Mouse (Mus musculus) frontal cortex, postnatal 25 days (tissue): Measurements from ENCODE around the gene Trap1.
"Not testable (repeated sequence)": the region's sequence is repeated elsewhere in the genome, so short reads cannot be mapped to it uniquely, and the experiment has no call there.

Experiments used
- DNase-seq, 2 experiments: peaks; one replicate each; pipeline ENCODE4 v3.0.0; 2022; ENCODE audit warnings: low spot score in 2 of 2

Trap1 gene

DNA sequence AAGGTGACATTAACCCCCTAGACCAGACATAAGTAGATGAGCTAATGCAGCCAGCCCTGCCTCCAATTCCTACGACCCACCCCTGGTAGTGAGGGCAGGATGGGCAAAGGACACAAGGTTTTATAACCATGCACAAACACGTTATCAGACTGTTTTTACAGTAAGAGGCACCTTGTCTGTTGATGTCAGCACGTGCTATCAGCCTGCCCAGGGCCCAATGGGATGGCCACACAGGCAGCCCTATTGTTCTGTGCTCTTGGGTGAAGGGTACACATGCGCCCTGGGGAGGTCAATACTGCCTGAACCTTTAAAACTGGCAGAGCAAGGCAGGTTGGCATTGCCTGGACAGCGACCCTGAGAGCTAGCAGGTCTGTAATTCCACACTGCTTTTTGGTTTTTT is 40.8 kb downstream of the Trap1 start, which contains the start of gene Dnase1:
TSS of gene Dnase1 (plus strand) at position 136 of the 400 bp plus-strand sequence.
- no peak for DNase-seq

DNA sequence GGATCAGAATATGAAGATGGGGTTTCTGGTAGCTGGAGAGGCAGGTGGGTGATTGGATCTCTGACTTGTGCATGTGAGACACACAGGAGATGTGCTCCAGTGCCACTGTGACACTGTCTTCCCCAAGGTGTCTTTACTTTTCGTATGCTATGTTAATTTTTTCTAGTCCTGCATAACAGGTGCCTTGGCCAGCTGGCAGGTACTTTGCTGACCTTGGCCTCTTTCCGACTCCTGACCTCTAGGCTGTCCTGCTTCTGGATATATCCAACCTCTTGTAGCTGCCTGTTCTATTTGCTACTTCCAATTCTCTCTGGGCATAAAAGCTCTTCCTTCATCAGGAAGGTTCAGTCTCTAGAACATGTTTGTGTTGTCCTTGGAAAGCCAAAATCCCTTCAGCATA is 42.1 kb downstream of the Trap1 start:
- DNase-seq: no peak

DNA sequence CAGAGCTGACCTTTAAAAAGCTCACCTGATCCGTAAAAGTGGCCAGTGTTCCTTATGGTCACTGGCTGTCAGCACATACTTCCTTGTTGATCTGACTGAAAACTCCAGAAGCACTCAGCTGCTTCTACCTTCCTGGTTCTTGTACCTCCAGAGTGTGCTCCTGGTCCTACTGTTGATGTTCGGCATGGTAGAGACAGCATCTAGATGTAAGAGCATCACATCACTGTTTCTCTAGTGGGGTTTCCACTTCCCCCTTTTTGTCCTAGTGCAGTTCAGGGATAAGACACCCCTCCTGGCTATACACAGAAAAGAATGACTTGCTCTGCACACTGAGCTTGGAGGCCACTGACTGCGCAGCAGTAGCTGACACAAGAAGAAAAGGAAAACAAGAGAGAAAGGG is 43.2 kb downstream of the Trap1 start:
- DNase-seq: no peak

GRCm38 (mm10) chr16:4033971-4034370 is 43.7 kb downstream of the Trap1 start:
- DNase-seq: no peak

DNA sequence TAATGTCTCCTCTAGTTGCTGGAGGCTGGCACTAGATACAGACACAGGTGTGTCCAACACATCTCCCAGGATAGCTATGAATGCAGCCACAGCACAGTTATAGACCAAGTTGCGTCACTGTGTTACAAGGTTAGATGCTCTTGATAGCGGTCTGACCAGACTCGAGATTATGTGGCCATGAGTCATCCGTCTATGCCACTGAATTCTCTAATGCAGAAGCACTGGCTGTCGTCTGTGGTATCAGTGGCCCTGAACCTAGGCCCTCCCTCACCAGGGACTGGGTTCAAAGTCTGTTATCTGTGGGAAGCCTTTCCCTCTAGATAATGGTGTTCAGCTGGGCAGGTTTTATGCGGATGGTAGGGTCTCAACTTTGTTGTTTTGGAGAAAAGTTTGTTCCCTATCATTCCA is 45.3 kb downstream of the Trap1 start:
- DNase-seq: no peak

DNA sequence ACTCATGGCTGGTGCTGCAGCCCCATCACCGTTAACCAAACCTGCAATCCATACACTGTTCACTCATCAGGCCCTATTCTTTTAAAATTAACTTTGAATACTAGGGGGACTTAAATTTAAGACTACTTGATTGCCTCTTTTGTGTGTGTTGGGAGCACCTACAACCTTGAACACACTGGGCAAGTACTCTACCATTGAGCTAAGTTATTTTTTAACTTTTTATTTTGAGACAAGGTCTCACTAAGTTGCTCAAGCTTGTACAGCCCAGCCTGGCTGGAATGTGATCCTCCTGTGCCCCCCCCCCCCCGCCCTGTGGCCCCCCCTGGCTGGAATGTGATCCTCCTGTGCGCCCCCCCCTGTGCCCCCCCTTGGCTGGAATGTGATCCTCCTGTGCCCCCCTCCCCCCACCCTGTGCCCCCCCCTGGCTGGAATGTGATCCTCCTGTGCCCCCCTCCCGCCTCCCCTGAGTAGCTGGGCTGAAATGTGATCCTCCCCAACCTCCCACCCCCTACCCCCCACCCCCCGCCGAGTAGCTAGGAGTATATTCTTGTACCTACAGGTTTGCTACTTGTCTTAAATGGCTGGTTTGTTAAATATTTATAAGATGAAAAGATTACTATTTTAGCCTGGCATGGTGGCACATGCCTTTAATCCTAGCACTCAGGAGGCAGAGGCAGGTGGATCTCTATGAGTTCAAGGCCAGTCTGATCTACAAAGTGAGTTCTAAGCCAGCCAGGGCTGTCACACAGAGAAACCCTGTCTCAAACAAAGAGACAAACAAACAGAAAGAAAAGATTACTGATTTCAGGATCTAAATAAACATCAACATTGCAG is 46.0 kb downstream of the Trap1 start:
- no peak for DNase-seq

- DNase-seq: no peak
Measured at GRCm38 (mm10) chr16:4030501-4030900, 47.1 kb downstream of the Trap1 start.

DNA sequence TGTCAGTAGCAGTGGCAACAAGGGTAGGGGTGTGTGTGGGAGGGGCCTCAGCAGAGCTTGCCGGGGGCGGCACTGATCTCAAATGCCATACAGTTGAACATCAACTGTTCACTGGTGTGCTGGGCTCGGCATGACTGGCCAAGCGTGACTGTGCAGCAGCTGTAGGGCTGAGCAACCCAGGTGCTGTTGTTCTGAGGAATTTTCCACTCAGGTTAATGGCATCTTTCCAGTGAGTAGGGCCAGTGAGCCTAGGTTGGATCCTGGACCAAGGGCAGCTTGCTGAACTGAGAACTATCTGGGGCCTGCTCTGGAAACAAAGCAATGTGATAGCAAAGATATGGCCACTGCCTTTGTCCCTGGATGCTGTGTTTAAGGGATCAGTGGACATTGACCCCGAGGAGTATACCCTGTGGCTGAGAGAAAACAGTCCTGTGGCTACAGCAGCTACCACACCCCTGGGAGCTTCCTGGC is 48.2 kb downstream of the Trap1 start:
- no peak for DNase-seq

DNA sequence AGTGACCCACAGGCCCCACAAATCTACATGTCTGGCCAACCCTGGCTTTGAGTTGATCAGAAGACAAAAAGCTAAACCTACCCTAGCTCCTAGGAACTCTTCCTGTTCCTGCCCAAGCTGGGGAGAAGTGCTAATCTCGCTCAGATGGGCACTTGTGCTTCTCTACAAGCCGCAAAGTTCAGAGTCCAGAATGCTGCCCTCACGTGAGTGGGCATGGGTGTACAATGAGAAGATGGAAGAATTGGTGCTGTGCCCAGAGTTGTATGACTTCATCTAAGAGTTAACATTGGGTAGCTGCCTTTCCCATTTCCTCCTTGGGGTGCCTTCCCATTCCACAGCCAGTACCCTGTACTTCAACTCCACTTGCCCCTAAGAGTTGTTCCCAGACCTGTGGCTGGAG is 50.4 kb downstream of the Trap1 start:
- no peak for DNase-seq

DNA sequence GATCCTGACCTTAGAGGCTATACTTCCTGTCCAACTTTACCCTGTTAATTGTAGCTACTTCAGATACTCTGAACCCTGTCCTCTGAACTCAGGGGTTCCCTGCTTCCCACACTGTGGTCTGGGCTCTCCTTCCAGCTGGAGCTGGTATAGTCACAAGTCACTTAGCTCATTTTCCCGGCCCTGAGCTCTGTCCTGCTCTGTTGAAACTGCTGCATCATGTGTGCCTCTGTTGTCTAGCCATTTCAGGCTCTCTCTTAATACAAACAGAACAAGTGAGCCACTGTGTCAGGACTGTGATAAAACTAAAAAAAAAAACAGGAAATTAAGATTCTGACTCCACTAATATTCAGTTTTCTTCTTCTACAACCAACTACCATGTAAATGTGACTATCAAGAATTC is 51.0 kb downstream of the Trap1 start:
- no peak for DNase-seq

GRCm38 (mm10) chr16:4022719-4023118 is 54.9 kb downstream of the Trap1 start:
- no peak for DNase-seq

GRCm38 (mm10) chr16:4021241-4021640 is 56.4 kb downstream of the Trap1 start:
- no peak for DNase-seq

GRCm38 (mm10) chr16:4017466-4017865 is 60.2 kb downstream of the Trap1 start:
- DNase-seq: not testable (repeated sequence)

DNA sequence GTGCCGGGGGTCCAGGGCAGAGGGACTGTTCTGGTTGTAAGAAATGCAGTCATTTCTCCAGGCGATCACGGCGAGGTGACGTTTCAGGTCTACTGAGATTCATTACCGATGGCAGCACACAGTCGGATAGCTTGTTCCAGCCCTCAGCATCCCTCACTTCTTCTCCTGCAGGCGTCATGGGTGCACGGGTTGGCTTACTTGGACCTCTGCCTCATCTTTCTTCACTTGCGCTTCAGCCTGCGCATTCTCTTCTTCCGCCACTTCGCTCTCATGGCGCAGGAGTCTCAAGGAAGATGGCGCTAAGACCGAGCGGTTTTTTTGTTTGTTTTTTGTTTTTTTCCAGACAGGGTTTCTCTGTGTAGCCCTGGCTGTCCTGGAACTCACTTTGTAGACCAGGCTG is 60.8 kb downstream of the Trap1 start:
- not testable (repeated sequence) for DNase-seq

- DNase-seq: no peak
Measured at GRCm38 (mm10) chr16:4014040-4014668, 63.5 kb downstream of the Trap1 start.

DNA sequence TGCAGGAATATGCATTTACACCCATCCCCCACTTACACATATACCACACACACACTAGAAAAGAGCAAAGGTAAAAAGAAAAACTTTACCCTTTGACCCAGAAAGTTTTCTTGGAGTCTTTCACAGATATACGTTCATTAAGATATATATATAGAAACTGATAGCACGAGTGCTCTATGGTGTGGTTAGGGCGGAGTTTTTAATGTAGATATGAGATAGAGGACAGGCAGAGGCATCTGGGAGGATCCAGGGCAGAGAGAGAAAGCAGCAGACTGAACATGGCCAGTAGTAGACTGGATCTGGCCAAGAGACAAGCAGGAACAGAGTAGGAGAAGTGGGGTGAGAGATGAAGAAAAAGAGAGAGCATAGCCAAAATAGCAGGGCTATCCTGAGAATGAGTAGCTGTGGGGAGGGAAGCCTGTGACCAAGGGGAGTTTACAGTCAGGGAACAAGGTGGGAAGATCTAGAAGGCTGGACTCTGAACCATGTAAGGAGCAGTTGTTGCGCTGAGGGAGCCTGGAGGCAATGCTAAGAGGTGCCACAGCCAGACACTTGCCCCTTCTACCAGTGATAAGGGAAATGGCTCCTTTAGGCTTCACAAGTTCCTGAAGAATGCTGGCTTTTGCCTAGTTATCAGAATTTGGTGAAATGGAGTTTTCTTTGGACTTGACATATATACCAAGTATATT is 64.6 kb downstream of the Trap1 start:
- DNase-seq: no peak

DNA sequence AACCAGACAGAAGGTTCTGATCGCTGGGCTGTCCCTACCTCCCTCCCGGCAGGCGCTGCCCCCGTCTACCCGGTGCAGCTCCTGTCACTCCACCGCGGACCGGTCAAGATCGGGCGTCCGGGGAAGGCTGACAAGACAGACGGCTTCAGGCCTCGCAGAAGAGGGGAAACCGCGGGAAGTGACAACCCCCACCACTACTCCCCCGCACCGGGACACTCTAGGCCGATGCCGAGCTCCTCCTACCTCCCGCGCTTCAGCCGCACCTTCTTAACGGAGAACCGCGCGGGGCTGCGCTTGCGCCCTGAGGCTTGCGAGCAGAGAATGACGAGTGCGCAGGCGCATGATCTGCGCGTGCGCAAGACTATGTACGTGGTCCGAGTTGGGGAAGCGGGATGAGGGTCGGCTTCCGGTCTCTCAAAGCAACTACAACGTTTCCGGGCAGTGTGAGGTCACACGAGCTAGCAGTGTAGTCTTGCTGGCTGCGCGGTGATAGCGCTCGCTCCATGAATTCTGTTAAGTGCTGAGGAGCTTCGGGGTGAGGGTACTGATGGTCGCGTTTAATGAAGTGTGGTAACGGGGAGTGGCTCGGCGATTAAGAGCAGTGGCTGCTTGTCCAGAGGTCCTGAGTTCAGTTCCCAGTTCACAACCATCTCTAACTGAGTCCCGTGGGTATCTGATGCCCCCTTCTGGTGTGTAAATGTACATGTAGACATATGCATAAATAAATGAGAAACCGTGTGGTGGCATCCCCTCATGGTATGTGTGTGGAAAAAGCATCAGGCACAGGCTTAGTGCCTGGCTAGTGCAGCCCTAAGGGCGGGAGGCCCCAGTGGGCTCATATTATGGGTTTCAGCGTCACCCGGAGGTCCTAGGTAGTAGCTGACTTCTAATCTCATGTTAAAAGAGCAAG is 73.9 kb downstream of the Trap1 start, which contains the start of gene Slx4:
TSS of gene Slx4 (minus strand) at position 282 of the 910 bp plus-strand sequence.
- DNase-seq: peak; percentile 93 to 95
